Mouse (Mus musculus) bone marrow macrophage, adult 2 months (primary cell): ENCODE results near the gene Mgam.

ENCODE experiments used
- CTCF ChIP-seq: IDR thresholded peaks from 2 replicates; pipeline ENCODE4 v1.5.1; 2012; ENCODE audit warnings: low read depth, mild to moderate bottlenecking, low read length, moderate library complexity
- POLR2A ChIP-seq: IDR thresholded peaks from 2 replicates; pipeline ENCODE4 v1.6.1; 2012; ENCODE audit warnings: mild to moderate bottlenecking, low read depth, low read length, borderline replicate concordance

DNA sequence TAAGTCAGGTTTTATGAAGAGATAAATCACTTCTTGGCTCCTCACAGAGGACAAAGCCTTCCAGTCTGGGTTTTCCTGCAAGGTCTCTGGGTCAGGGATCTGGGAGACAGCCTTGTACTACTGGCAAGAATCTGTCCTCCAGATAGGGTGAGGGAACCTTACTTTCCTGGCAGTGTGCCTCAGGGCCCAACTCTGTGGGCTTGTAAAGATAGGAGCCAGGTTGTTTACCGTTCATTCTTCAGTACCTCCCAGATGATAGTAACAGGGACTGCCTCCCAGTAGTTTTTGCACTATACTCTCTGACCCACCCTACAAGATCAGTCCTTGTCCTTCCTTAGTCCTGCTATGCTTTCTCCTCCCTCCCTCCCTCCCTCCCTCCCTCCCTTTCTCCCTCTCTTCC lies 155.0 kb downstream of the Mgam start:
- no peak for TF ChIP-seq CTCF
- TF ChIP-seq POLR2A = no peak
